Mouse (Mus musculus): Measurements from ENCODE around the gene 4930432M17Rik.

The 4930432M17Rik gene
- long read RNA-seq, experiment 1, result 0 reads
- long read RNA-seq, experiment 2, result 0 reads

DNA sequence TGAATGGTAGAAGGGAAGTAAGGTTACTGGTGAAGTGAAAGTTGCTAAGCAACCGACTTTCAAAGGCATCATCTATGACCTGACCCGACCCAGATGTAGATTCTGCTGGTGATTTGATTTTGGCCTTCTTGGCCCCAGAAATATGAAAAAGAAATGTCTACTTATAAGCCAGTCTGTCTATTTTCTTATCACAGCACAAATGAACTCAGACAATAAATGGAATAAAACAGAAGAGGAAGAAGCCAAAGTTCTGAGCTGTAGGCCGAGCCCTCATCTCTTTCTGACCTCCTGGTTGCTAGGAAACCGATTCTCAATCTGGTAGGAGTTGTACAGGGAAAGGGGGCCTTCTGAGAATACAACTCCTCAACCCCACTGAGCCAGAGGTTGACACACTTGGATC lies at the start of gene 4930432M17Rik:
Gene 4930432M17Rik (plus strand): TSS at position 301 of the 400 bp plus-strand sequence.
- intact Hi-C loops (cut with DNase I), result no loop called here

DNA sequence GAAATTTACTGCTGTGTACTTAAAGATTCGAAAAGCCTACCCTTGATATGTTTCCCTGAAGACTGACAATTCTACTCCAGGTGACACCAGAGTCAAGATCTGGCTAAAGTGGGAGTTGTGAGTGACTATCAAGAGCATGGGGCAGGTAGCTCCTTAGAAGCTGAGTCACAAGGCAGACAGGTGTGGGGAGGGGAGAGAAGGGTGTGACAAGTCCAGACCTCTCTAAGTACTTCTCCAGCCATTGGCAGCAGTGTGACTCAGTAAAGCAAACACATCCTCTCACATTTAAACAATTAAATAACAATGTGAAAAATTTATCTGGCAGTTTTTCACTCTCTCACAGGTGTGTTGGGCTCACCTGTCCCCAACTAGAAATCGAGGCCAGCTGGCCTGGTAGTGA lies 44.9 kb upstream of the 4930432M17Rik start:
- intact Hi-C loops (cut with DNase I), result no loop called here

DNA sequence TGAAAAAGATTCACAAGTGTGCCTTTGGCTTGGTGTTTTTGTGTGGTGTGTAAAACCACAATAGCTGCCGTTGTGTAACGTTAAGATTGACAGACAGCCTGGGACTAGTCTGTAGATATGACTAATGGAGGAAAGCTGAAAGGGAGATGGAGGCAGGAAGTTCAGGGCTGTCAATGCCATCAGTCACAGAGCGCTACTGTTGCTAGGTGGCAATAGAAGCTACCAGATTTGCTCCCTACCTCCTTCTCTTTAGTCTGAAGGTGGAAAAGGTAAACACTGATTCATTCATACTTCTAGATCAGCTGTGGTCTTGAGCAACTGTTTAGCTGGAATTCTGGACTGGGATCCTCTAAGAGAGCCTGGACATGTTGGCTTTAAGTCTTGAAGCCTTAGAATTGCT lies 44.3 kb upstream of the 4930432M17Rik start:
- intact Hi-C loops (cut with DNase I), result no loop called here

DNA sequence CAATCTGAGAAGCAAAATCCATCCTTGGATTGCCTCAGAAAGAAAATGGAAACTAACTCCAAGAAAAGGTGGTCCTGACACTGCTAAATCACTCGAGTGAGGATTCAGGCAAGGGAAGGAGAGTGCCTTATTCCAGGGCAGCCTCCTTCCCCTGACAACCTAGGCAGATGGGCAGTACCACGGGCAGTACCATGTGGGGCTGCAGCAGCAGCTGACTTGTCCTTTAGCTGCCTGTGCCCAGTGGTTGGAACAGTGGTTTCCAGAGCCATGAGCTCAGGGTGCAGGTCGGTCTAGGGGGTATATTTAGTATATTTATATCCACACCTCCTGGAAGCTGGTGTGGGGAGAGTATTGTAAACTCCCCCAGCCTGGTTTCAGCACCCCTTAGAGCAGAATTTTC lies 42.3 kb upstream of the 4930432M17Rik start:
- intact Hi-C loops (cut with DNase I), result no loop called here

DNA sequence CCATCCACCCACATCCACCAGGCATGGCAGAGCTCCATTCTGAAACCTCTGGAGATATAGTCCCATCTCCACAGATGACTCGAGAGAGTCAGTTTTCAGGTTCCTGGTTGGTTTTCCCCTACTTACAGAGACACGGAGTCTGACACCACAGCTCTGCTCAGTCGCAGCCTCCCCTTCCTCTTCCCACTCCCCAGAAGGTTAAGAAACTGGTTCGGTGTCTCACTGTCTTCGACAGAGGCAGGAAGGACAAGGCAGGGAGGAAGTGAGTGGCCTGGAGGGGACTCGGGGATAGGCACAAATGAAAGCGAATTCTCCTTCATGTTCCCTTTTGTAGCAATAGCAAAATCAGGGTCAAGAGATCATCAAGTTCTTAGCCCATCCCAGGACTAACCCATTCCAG lies 39.9 kb upstream of the 4930432M17Rik start:
- intact Hi-C loops (cut with DNase I), result no loop called here

DNA sequence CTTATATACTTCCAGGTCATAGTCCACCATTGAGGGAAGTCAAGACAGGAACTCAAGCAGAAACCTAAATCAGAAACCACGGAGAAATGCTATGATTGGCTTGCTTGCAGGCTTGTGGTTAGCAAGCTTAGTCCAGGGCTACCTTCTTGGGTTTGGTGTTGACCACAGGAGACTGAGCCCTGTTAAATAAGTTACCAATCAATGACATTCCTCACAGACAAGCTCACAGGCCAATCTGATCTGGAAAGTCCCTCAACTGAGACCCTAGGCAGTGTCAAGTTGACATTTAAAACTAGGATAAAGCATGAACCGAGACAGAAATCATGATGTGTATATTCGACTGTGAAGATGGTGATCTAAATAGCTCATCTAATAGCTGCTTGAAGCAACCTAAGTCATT lies 35.6 kb upstream of the 4930432M17Rik start:
- intact Hi-C loops (cut with DNase I), result no loop called here

DNA sequence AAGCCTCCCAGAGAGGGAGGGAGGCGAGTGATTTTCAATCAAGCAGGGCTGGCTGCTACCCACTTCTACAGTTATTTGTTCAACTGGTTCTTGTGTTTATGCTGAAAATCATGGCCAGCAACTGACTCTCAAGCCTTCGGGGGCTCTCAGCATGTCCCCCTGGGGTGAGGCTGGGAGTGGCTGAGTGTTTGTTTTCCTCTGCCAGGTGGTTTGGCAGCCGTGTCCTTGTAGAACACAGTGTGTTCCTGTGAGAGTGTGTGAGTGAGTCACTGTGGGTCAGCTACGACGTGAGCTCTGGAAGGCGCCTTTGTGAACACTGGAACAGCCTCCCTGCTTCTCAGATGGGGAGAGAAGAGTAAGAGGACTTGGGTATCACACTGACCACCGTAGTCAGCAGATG lies 35.1 kb upstream of the 4930432M17Rik start:
- intact Hi-C loops (cut with DNase I), result no loop called here

DNA sequence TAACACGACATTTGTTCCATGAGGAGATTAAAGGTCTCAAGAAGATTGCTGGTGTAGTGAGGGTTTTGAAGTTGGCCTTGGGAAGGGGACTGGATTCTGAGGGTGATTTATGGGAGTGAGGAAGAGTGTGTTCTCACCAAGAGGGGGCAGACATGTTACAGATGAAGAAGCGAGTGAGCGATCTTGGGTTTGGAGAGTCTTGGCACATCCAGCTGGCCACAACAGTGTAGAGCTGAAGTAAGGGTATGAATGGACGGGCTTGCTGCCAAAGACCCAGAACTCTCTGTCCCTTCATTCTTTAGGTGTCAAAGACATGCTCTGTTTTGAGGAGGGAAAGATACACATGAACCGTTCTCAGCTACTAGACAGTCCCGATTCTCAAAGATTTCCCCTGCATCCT lies 34.2 kb upstream of the 4930432M17Rik start:
- intact Hi-C loops (cut with DNase I), result no loop called here

DNA sequence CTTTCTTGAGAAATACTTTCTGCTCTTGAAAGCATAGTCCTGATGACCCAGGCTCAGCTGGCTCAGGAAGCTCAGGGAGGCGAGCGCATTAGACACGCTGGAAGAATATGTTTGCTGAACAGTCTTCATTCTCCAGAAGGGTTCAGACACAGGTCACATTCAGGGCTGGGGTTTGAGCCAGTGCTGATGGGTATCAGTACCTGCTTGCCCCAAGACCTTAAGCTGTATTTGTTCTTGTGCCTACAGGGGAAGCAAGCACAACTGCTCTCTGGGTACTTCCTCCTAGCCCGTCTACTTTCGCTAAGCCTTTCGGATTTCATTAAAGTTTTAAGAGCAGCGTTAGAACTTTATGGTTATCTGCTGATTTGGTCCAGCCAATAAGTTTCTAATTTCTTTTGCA lies 33.8 kb upstream of the 4930432M17Rik start:
- intact Hi-C loops (cut with DNase I), result no loop called here

DNA sequence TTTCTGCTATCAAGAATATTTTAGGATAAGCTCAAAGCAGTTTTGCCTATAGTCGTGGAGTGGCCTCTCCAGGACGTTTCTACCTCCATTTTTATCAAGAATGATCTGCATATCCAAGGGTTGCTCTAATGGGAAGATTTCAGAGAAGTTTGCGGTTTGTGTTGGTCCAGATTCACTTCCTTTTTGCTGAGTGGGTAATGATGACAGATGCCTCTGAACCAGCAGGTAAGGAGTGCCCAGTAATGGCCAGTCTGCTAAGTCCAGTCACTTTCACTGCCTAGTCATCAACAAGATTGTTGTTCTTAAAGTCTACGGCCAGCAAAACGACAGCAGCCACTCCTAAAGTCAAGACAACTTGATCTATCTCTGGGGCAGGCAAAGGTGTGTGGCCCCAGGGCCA lies 32.8 kb upstream of the 4930432M17Rik start:
- intact Hi-C loops (cut with DNase I), result no loop called here

DNA sequence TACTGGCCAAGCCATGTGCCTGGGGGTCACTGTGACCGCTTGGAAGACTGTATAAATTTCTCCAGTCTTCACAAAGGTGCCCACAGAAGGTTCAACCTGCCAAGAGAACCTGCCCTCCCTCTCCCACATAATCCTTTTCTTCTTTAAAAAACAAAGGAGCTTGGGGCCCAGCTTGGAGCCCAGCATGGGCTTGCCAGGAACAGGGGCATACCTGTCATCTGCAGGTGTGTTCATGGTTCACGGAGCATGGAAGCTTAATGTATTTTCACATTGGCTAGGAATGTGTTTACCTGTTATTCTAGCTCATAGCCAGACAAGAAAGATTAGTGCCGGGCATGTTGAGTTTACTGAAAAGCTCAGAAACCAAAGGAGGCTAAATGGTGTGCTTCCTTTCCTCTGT lies 32.3 kb upstream of the 4930432M17Rik start:
- intact Hi-C loops (cut with DNase I), result no loop called here

DNA sequence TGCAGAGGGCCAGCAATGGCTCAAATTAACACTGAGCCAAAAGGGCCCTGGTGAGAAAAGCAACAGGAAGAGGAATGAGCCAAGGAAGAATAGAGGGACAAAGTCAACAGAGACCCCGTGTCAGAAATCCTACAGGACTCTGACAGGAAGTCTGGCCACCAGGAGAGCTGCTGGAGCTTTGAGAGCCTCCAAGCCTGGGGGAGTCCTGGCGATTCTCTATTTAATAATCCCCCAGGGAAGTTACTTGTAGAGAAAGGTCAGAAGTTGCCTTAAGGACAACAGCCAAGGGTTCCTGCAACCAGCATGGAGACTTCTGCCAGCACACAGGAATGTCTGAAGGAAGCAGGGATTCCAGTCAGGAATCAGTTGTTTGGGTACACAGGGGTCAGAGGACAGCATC lies 30.0 kb upstream of the 4930432M17Rik start:
- intact Hi-C loops (cut with DNase I), result no loop called here

DNA sequence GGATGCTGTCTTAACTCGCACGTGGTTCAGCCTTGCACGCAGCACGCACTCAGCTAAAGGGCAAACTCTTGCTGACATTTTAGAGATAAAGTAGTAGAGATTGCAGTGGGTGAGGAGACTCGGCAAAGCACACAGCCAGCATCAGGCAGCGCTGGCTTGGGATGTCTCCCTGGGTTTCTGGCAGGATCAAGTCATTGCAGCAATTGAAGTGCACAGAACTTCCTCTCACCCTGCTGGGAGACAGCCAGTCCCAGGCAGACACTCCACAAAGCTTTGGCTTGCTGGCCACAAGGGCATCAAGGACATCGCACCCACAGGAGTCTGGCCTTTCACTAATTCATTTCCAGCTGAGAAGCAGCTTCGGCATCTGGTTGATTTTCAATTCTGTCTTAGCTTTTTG lies 27.3 kb upstream of the 4930432M17Rik start:
- intact Hi-C loops (cut with DNase I), result no loop called here

DNA sequence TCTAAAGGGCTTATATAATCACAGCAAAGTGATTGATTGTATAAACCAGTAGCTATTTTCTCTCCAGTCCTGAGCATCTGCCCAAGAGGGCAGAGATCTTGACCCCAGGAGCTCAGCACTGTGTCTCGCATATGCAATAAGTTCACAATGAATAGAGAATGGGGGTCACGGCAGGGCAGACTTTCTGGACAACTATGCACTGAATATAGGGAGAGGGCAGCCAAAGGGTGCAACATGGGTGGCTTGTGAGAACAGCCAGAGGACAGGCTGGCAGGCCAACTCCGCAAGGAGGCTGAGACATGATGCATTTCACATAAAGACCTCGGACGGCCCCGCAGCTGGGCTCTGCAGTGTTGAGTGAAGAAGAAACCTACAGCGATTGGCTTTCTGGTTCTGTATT lies 25.1 kb upstream of the 4930432M17Rik start:
- intact Hi-C loops (cut with DNase I), result loop anchor here (5.0 kb wide), 1 partner anchor 52 kb away; no protein-coding TSS in a partner anchor

DNA sequence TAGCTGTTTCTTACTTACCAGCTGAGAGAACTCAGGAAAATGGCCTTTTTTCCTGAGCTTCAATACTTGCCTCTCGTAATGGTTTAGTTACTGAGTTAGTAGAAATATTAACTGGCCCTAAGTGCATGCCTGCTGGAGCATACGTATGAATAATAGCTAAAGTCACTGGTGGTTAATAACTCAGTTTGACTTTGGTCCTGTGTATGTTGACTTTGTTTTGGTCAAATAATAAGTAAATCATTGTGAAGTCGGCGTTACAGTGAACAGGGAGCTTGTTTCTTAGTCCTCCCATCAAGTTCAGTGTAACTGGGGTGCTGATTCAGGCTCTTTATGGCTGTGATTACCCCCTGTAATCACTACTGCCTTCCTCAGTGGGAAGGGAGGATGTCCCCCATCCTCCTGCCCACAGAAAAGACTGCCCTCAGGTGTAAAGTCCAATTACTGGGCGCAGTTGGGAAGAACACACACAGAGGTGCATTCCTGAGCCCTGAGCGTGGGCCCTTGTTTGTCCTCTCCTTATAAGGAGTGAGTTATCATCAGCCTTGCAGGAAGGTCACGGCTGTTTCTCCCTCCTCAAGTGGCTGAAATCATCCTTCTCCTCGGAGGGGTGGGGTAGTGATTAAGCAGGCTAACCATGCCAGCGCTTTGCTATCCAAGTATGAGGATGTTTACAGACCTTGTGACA lies 24.1 kb upstream of the 4930432M17Rik start:
- intact Hi-C loops (cut with DNase I), result loop anchor here (5.0 kb wide), 1 partner anchor 51 kb away; no protein-coding TSS in a partner anchor

DNA sequence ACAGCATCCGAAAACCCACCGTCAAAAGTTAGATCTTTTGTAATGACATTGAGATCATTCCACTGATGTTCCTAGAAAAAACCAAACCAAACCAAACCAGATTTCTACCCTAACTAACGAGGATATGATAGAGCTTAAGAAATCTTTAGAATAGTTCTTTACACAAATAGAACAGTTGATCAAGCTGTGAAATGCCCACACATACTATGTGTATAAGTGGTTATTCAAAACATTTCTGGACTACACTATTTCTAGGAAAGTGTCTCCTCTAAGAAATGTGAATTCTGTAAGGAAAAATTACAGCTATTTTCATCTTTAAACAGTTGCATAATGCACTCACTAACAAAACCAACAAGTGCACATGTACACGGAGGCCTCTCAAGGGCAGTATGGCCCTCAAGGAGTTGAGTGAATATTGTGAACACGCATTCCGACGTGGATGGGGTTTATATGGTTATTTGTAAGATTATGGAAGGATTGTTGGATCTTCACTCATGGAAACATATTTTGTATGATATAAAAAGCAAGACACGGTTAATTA lies 22.3 kb upstream of the 4930432M17Rik start:
- intact Hi-C loops (cut with DNase I), result loop anchor here (5.0 kb wide), 1 partner anchor 49 kb away; no protein-coding TSS in a partner anchor

DNA sequence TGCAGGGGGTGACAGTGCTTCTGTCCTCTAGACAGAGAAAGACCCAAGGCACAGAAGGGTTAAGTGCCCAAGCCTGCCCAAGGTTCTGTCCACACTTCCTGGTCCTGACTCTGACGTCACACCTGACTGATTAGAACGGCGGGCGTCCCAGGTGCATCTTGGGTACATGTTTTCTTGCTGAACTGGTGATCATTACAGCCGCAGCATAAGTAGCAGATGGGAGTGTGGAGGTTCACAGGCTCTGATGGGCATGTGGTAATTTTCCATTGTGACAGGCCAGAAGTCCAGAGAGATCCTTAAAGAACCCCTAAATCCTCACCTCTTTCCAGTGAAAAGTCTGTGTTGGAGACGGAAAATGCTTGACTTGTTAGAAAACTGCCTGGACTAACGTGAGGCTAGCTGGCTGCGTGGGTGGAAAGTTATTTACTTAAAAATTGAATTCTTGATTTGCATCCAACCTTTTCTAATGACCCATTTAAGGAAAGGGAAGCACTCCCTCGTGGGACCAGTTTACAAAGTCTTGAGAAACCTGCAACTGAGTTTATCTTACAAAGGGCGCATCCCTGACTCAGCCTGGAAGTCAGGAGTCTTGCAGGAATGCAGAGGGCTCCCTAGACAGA lies 20.4 kb upstream of the 4930432M17Rik start:
- intact Hi-C loops (cut with DNase I), result no loop called here

DNA sequence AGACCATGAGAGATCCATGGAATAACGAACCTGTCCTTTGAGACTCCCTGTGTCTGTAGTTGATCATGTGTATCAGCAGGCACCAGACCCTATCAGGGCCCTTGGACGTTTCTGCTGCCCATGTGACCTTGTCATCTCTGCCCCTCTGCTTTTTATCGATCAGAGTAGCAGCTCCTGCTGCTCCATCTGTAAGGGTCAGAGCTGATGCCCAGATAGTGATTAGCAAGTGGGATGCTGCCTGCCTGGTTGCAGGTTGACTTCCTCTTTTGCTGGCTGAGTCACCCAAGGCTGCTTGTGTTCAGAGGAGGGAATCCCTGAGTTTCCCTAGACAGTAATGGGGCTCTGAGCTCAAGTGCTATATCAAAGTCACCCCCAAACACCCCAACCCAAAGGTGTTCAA lies 18.9 kb upstream of the 4930432M17Rik start:
- intact Hi-C loops (cut with DNase I), result no loop called here

DNA sequence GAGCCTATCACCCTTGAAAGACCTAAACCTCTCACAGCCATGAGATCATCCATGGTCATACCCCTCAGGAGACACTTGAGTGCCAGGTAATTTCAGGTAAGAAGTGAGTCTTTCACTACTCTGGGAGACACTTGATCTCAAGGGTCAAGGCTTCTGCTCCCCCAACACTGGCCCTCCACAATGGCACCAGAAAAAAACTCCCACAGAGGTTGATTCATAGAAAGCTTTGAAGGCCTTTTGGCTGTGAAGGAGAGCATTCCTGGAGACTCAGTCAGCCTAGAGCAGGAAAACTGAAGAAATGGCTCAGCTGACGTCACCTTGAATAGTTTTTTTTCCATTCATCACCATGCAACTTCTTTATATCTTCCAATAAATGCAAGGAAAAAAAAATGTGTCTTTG lies 18.4 kb upstream of the 4930432M17Rik start:
- intact Hi-C loops (cut with DNase I), result no loop called here

DNA sequence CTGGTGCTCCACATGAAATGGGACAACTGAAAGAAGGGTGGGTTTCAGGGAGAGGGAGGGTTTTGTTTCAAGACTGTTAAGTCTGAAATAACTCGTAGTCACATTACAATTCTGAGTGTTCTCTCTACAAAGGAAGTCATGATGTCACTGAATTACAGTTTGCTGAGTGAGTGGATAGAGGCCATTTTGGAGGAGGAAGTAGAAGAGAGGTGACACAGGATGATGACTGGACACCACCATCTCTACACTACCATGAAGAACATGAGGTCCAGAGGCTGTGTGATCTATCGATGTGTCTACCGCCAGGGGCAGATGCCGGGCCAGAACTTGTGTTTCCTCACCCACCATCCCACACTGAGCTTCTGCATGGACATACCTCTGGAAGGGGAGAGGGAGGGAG lies 13.6 kb upstream of the 4930432M17Rik start:
- intact Hi-C loops (cut with DNase I), result no loop called here

DNA sequence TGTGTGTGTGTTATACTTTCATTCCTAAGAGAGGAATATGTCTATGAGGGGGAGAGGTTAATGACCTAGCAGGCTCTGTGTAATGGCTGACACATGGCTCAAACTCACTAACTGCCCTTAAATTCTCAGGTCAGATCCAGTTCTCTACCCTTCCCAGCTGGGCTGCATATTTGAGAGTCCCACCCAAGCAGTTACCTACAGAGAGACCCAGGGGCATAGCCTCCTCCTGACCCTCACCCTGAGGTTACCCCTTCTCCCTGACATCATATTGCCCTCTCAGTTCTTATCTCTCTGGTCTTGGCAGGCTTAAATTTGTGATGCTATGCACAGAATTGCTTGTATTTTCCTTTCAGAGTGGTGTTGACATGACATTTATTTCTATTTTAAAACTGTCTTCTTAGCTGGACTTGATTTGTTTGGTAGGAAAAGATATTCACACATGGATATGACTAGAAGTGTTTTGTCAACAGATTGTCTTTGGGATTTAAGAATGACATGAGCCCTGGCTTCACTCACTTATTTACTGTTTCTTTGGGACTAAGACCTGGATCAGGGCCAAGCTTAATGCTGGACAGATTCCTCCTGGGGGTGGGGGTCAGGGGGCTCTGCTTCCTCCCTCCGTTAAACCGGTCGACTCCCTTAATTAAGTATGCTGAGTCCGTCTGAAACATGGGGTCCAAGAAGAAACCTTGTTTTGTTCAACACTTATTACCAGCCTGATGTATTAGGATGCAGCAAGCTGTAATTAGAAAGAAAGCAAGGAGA lies 7.7 kb upstream of the 4930432M17Rik start:
- intact Hi-C loops (cut with DNase I), result no loop called here

DNA sequence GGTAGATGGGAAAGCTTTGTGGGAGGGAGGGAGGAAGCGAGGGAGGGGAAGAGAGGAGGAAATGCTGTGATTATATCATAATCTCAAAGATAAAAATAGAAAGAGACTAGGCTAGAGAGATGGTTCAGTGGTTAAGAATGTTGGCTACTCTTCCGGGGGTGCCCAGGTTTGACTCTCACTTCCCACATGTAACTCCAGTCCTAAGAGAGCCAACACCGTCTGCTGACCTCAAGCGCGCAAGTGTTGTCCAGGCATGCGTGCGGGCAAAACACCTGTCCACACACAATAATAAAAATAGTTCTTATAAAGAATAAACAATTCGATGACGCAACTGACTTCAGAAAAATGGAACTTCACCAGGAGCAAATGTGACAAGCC lies 7.1 kb upstream of the 4930432M17Rik start:
- intact Hi-C loops (cut with DNase I), result no loop called here

All from adrenal gland (tissue).